Mouse (Mus musculus): ENCODE measurements around the gene Cd300ld4. TPM values are rescaled to one million over a fixed set of nuclear protein-coding genes. Genes with fewer than 3 reads are reported as not detected.
"Not testable (repeated sequence)": the region's sequence is repeated elsewhere in the genome, so short reads cannot be mapped to it uniquely, and the experiment has no call there.

Gene Cd300ld4
- polyA plus RNA-seq (2012; rRNA removed) = 0.16 and 0.21 TPM in 2 replicates

- DNase-seq (ENCODE audit: low read depth) = not testable (repeated sequence)
These were observed at the start of gene Cd300ld4 for GRCm38 (mm10) chr11:115026912-115027311. TSS of gene Cd300ld4 (minus strand) at chr11:115027012.

- DNase-seq (ENCODE audit: low read depth) = no peak
- no peak for TF ChIP-seq POLR2A (IDR thresholded peaks at IDR 0.05; ENCODE audit: borderline replicate concordance, extremely low read depth, insufficient read depth, insufficient read length, poor library complexity, severe bottlenecking)
- TF ChIP-seq CTCF (IDR thresholded peaks at IDR 0.05; ENCODE audit: borderline replicate concordance, extremely low read depth, insufficient read depth, insufficient read length) = no peak
These were observed 49.0 kb upstream of the Cd300ld4 start for GRCm38 (mm10) chr11:115075859-115076258.

GRCm38 (mm10) chr11:115075407-115075806 lies 48.6 kb upstream of the Cd300ld4 start:
- TF ChIP-seq POLR2A (IDR thresholded peaks at IDR 0.05; ENCODE audit: borderline replicate concordance, extremely low read depth, insufficient read depth, insufficient read length, poor library complexity, severe bottlenecking) (no peak), CTCF (IDR thresholded peaks at IDR 0.05; ENCODE audit: borderline replicate concordance, extremely low read depth, insufficient read depth, insufficient read length) (no peak)
- no peak for DNase-seq (ENCODE audit: low read depth)

GRCm38 (mm10) chr11:115073002-115073401 lies 46.2 kb upstream of the Cd300ld4 start:
- no peak for DNase-seq (ENCODE audit: low read depth)
- no peak for TF ChIP-seq POLR2A (IDR thresholded peaks at IDR 0.05; ENCODE audit: borderline replicate concordance, extremely low read depth, insufficient read depth, insufficient read length, poor library complexity, severe bottlenecking)
- TF ChIP-seq CTCF (IDR thresholded peaks at IDR 0.05; ENCODE audit: borderline replicate concordance, extremely low read depth, insufficient read depth, insufficient read length) = no peak

- TF ChIP-seq CTCF (IDR thresholded peaks at IDR 0.05; ENCODE audit: borderline replicate concordance, extremely low read depth, insufficient read depth, insufficient read length) (no peak), POLR2A (IDR thresholded peaks at IDR 0.05; ENCODE audit: borderline replicate concordance, extremely low read depth, insufficient read depth, insufficient read length, poor library complexity, severe bottlenecking) (no peak)
- peak; percentile 59 for DNase-seq (ENCODE audit: low read depth)
These were observed 45.0 kb upstream of the Cd300ld4 start for GRCm38 (mm10) chr11:115071631-115072294.

- peak; percentile 17 for DNase-seq (ENCODE audit: low read depth)
- TF ChIP-seq CTCF (IDR thresholded peaks at IDR 0.05; ENCODE audit: borderline replicate concordance, extremely low read depth, insufficient read depth, insufficient read length) (no peak), POLR2A (IDR thresholded peaks at IDR 0.05; ENCODE audit: borderline replicate concordance, extremely low read depth, insufficient read depth, insufficient read length, poor library complexity, severe bottlenecking) (no peak)
These were observed 44.3 kb upstream of the Cd300ld4 start for GRCm38 (mm10) chr11:115071015-115071551.

- no peak for DNase-seq (ENCODE audit: low read depth)
- no peak for TF ChIP-seq POLR2A (IDR thresholded peaks at IDR 0.05; ENCODE audit: borderline replicate concordance, extremely low read depth, insufficient read depth, insufficient read length, poor library complexity, severe bottlenecking)
- TF ChIP-seq CTCF (IDR thresholded peaks at IDR 0.05; ENCODE audit: borderline replicate concordance, extremely low read depth, insufficient read depth, insufficient read length) = peak; percentile 9; the same call in 1 of the 2 replicates
These were observed 40.0 kb upstream of the Cd300ld4 start for GRCm38 (mm10) chr11:115066768-115067167.

DNA sequence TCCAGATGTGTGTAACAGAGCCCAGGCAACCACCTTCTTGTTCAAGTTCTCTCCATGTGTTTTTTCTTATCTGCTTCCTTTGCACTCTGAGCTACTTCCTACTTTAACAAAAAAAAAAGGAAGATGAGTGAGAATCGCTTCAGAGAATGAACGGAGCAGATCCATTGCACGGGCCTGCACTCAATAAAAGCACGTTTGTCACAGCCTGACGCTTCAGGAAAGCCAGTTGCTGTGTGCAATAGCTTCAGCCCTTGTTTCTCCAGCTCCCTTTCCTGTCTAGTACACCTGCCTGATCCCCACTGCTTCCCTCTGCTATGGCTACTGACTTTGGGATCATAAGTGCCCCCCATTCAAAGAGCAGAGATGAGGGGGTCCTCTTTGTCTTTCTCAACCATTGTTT lies 35.3 kb upstream of the Cd300ld4 start, which contains the start of gene Cd300e:
Gene Cd300e, minus strand, starts transcription at position 101 of the 400 bp plus-strand sequence.
- TF ChIP-seq CTCF (IDR thresholded peaks at IDR 0.05; ENCODE audit: borderline replicate concordance, extremely low read depth, insufficient read depth, insufficient read length) = no peak
- no peak for TF ChIP-seq POLR2A (IDR thresholded peaks at IDR 0.05; ENCODE audit: borderline replicate concordance, extremely low read depth, insufficient read depth, insufficient read length, poor library complexity, severe bottlenecking)
- no peak for DNase-seq (ENCODE audit: low read depth)

GRCm38 (mm10) chr11:115059797-115060196 lies 33.0 kb upstream of the Cd300ld4 start:
- DNase-seq (ENCODE audit: low read depth) = no peak
- no peak for TF ChIP-seq CTCF (IDR thresholded peaks at IDR 0.05; ENCODE audit: borderline replicate concordance, extremely low read depth, insufficient read depth, insufficient read length)
- no peak for TF ChIP-seq POLR2A (IDR thresholded peaks at IDR 0.05; ENCODE audit: borderline replicate concordance, extremely low read depth, insufficient read depth, insufficient read length, poor library complexity, severe bottlenecking)

DNA sequence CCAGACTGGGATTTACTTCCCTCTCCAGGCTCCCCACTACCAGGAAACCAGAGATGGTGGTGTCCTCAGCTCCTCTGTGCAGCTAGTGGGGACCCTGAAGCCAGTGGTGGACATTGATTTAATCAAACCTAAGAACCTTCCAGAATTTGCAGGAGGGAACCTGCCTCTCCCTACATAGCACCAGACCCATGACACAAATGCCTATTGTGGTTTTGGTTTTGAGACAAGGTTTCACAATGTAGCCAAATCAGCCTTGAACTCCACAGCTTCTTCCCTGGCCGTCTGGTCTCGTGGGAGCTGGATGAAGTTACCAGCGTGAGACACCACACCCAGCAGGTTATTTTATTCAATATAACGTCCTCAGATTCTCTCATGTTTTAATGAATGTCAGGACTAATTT lies 31.9 kb upstream of the Cd300ld4 start:
- TF ChIP-seq CTCF (IDR thresholded peaks at IDR 0.05; ENCODE audit: borderline replicate concordance, extremely low read depth, insufficient read depth, insufficient read length) (no peak), POLR2A (IDR thresholded peaks at IDR 0.05; ENCODE audit: borderline replicate concordance, extremely low read depth, insufficient read depth, insufficient read length, poor library complexity, severe bottlenecking) (no peak)
- DNase-seq (ENCODE audit: low read depth) = no peak

GRCm38 (mm10) chr11:115054537-115054936 lies 27.7 kb upstream of the Cd300ld4 start:
- DNase-seq (ENCODE audit: low read depth) = no peak
- no peak for TF ChIP-seq CTCF (IDR thresholded peaks at IDR 0.05; ENCODE audit: borderline replicate concordance, extremely low read depth, insufficient read depth, insufficient read length)

- no peak for DNase-seq (ENCODE audit: low read depth)
- TF ChIP-seq POLR2A (IDR thresholded peaks at IDR 0.05; ENCODE audit: borderline replicate concordance, extremely low read depth, insufficient read depth, insufficient read length, poor library complexity, severe bottlenecking) = no peak
- no peak for TF ChIP-seq CTCF (IDR thresholded peaks at IDR 0.05; ENCODE audit: borderline replicate concordance, extremely low read depth, insufficient read depth, insufficient read length)
These were observed 26.2 kb upstream of the Cd300ld4 start for GRCm38 (mm10) chr11:115052991-115053390.

All from brain, embryonic 14.5 days (tissue).